Mouse (Mus musculus): ENCODE data around the gene Stradb.
A peak's percentile ranks its signal among the peaks of the same experiment; 100 is the strongest.

The Stradb gene

GRCm38 (mm10) chr1:58961152-58961893, 12.0 kb upstream of the Stradb start:
- no peak for DNase-seq (ENCODE audit: low spot score)

GRCm38 (mm10) chr1:58962418-58962817, 10.9 kb upstream of the Stradb start:
- DNase-seq (ENCODE audit: low spot score), result peak; percentile 82

GRCm38 (mm10) chr1:58962865-58963264, 10.5 kb upstream of the Stradb start:
- no peak for DNase-seq (ENCODE audit: low spot score)

- no peak for DNase-seq (ENCODE audit: low spot score)
These were observed 5.8 kb upstream of the Stradb start for GRCm38 (mm10) chr1:58967534-58967933.

- no peak for DNase-seq (ENCODE audit: low spot score)
These were observed 3.3 kb upstream of the Stradb start for GRCm38 (mm10) chr1:58970054-58970453.

- no peak for DNase-seq (ENCODE audit: low spot score)
These were observed 2.2 kb upstream of the Stradb start for GRCm38 (mm10) chr1:58971097-58971496.

GRCm38 (mm10) chr1:58972851-58973365, 414 bp upstream of the Stradb start:
- no peak for DNase-seq (ENCODE audit: low spot score)

GRCm38 (mm10) chr1:58982276-58982675, 9.0 kb downstream of the Stradb start:
- DNase-seq (ENCODE audit: low spot score), result no peak

GRCm38 (mm10) chr1:58984586-58984985, 11.3 kb downstream of the Stradb start:
- DNase-seq (ENCODE audit: low spot score), result no peak

DNA sequence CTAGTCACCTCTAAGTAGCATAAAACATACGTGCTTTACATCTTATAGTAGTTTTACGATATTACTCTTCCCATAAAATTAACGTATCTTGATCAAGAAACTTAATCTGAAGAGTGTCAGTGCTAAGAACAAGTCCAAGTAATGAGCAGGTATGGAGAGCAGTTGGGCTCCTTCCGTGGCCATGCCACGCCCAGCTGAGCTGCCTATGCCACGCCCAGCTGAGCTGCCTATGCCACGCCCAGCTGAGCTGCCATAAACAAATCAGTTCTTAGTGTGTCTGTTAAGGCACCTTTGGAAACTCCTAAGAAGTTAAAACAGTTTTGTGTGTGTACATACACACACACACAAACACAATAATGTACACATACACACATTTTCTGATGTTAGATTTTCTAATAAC, 19.8 kb downstream of the Stradb start:
- peak; percentile 42 for DNase-seq (ENCODE audit: low spot score)

- no peak for DNase-seq (ENCODE audit: low spot score)
These were observed 20.4 kb downstream of the Stradb start for GRCm38 (mm10) chr1:58993723-58994122.

- DNase-seq (ENCODE audit: low spot score), result no peak
These were observed 22.0 kb downstream of the Stradb start for GRCm38 (mm10) chr1:58995313-58995712.

- DNase-seq (ENCODE audit: low spot score), result no peak
These were observed 35.9 kb downstream of the Stradb start for GRCm38 (mm10) chr1:59009250-59009649.

- no peak for DNase-seq (ENCODE audit: low spot score)
These were observed 48.2 kb downstream of the Stradb start for GRCm38 (mm10) chr1:59021556-59021955.

- no peak for DNase-seq (ENCODE audit: low spot score)
These were observed 64.4 kb downstream of the Stradb start for GRCm38 (mm10) chr1:59037723-59038122.

Measured in c-Kit-positive CD71-positive TER-119-positive erythroid progenitor cells, embryonic 14.5 days (primary cell).